Mouse (Mus musculus) testis, postnatal 10 days (tissue): ENCODE measurements around the gene Gm17026.
"Not testable (repeated sequence)": the region's sequence is repeated elsewhere in the genome, so short reads cannot be mapped to it uniquely, and the experiment has no call there.

Experiments used
- DNase-seq: peaks from one replicate; pipeline ENCODE4 v3.0.0; 2021; ENCODE audit warnings: low spot score

Gm17026 gene

GRCm38 (mm10) chr14:42259948-42260347 is at the start of gene Gm17026:
Gene Gm17026, minus strand, starts transcription at chr14:42260048.
- DNase-seq, result not testable (repeated sequence)

- not testable (repeated sequence) for DNase-seq
Measured at GRCm38 (mm10) chr14:42297258-42297657, 37.4 kb upstream of the Gm17026 start, which contains the start of gene Gm9611. Gene Gm9611, minus strand, starts transcription at chr14:42297358.

GRCm38 (mm10) chr14:42216766-42217537 is 42.9 kb downstream of the Gm17026 start:
- peak; percentile 38 for DNase-seq
